Mouse (Mus musculus) neural tube, embryonic 15.5 days (tissue): Measurements from ENCODE around the gene Ccdc122. TPM values are rescaled to one million over a fixed set of nuclear protein-coding genes. Genes with fewer than 3 reads are reported as not detected.

Source experiments
- polyA plus RNA-seq: library from polyadenylated mRNA; unstranded; fragments of >200 nt; fragmentation: Nextera tagmentation; extraction: Ambion mirVana; gene quantifications from 2 replicates; pipeline ENCODE4 v1.2.1, GENCODE M21; 2015

The Ccdc122 gene
- polyA plus RNA-seq, 1 experiment from 2014 or later: 0.84 TPM

Other genes with a start within 250 kb of the Ccdc122 start
- gene Lacc1, start 132 bp downstream of the Ccdc122 start, polyA plus RNA-seq: 2.5 and 6.1 TPM in 2 replicates
- 36.7 and 45.0 TPM in 2 replicates for gene Enox1, start 120.0 kb downstream of the Ccdc122 start, polyA plus RNA-seq